Mouse (Mus musculus) stomach, postnatal 0 days (tissue): ENCODE measurements around the gene Celf5. TPM values are rescaled to one million over a fixed set of nuclear protein-coding genes. Genes with fewer than 3 reads are reported as not detected.

ENCODE experiments used
- ATAC-seq: fragments of 200-750 bp; cut with Nextera tagmentation; 2 replicates; pipeline ENCODE4 v1.8.0; 2017; ENCODE audit not compliant: low FRiP score, low TSS enrichment
- DNase-seq: peaks from one replicate; pipeline ENCODE4 v3.0.0-alpha.2; 2016; ENCODE audit warnings: low spot score
- H3K27ac ChIP-seq: fragments of 300-500 bp; sonication (generic); replicated peaks from 2 replicates; pipeline ENCODE4 v1.5.1; 2014; ENCODE audit warnings: mild to moderate bottlenecking, control low read depth
- H3K27me3 ChIP-seq: fragments of 300-500 bp; sonication (generic); 2 replicates; pipeline ENCODE4 v1.6.1; 2014; ENCODE audit warnings: low read length; ENCODE audit not compliant: control insufficient read depth, insufficient read depth
- H3K36me3 ChIP-seq: fragments of 300-500 bp; sonication (generic); 2 replicates; pipeline ENCODE4 v1.6.1; 2014; ENCODE audit warnings: low read length, mixed read lengths; ENCODE audit not compliant: control insufficient read depth, insufficient read depth
- H3K4me1 ChIP-seq: fragments of 300-500 bp; sonication (generic); replicated peaks from 2 replicates; pipeline ENCODE4 v1.6.1; 2014; ENCODE audit warnings: antibody characterized with exemption; ENCODE audit not compliant: control insufficient read depth, insufficient read depth
- H3K4me2 ChIP-seq: fragments of 300-500 bp; sonication (generic); replicated peaks from 2 replicates; pipeline ENCODE4 v1.6.1; 2014; ENCODE audit warnings: low read depth, mild to moderate bottlenecking, control low read depth, moderate library complexity
- H3K4me3 ChIP-seq: fragments of 300-500 bp; sonication (generic); 2 replicates; pipeline ENCODE4 v1.5.1; 2014; ENCODE audit warnings: low read depth, low read length, control low read depth
- H3K9ac ChIP-seq: fragments of 300-500 bp; sonication (generic); 2 replicates; pipeline ENCODE4 v1.6.1; 2014; ENCODE audit warnings: mild to moderate bottlenecking, low read length, control low read depth, mixed read lengths
- H3K9me3 ChIP-seq: fragments of 300-500 bp; sonication (generic); 2 replicates; pipeline ENCODE4 v1.6.1; 2016; ENCODE audit warnings: low read length; ENCODE audit not compliant: control insufficient read depth
- CTCF ChIP-seq: IDR thresholded peaks from 2 replicates; pipeline ENCODE4 v1.5.1; 2016; ENCODE audit warnings: antibody characterized with exemption, low read depth, mild to moderate bottlenecking, moderate library complexity
- EP300 ChIP-seq: optimal IDR thresholded peaks from 2 replicates; pipeline ENCODE3; 2016; ENCODE audit warnings: antibody characterized with exemption
- WGBS: fragments of 180-500 bp; shearing (Covaris S2); extraction: QIAGEN DNeasy Blood & Tissue Kit; methylation state at CpG from one replicate; pipeline ENCODE4 v1.1.7; 2014; 5-methylcytosine and 5-hydroxymethylcytosine counted together
- polyA plus RNA-seq: library from polyadenylated mRNA; unstranded; fragments of >200 nt; fragmentation: Nextera tagmentation; extraction: Ambion mirVana; gene quantifications from 2 replicates; pipeline ENCODE4 v1.2.1, GENCODE M21; 2015

Gene Celf5
- polyA plus RNA-seq, 1 experiment from 2014 or later = 0.62 TPM

GRCm38 (mm10) chr10:81430831-81431525, 51.5 kb downstream of the Celf5 start:
- H3K4me3 ChIP-seq = peak overlapping the region; percentile 75
- H3K36me3 ChIP-seq = no peaks in the 10 kb centered on the region
- ATAC-seq = no peak; the same call in 1 of the 2 replicates
- H3K9me3 ChIP-seq = no peaks in the 10 kb centered on the region
- H3K4me1 ChIP-seq = no peaks in the 10 kb centered on the region
- TF ChIP-seq CTCF (no peak), EP300 (no peak)
- WGBS = under 1% methylated on average over 44 of the region's 70 CpGs
- peak overlapping the region; percentile 86 for H3K4me2 ChIP-seq
- peak overlapping the region; percentile 94 for H3K27ac ChIP-seq
- peak; percentile 60 for DNase-seq
- no peaks in the 10 kb centered on the region for H3K27me3 ChIP-seq
- peak overlapping the region; percentile 81 for H3K9ac ChIP-seq

GRCm38 (mm10) chr10:81430141-81430830, 52.2 kb downstream of the Celf5 start:
- DNase-seq (peak; percentile 77), ATAC-seq (peak; percentile 18)
- Histone ChIP-seq H3K27me3 (no peaks in the 10 kb centered on the region), H3K9ac (peak overlapping the region; percentile 81), H3K27ac (peak overlapping the region; percentile 94), H3K4me1 (peaks cover 4% of the 10 kb centered on the region; the same call in 1 of the 2 replicates), H3K9me3 (no peaks in the 10 kb centered on the region), H3K4me3 (peak overlapping the region; percentile 75), H3K4me2 (peak overlapping the region; percentile 86), H3K36me3 (no peaks in the 10 kb centered on the region)
- TF ChIP-seq CTCF = no peak
- no peak for TF ChIP-seq EP300
- under 1% methylated on average over 40 of the region's 89 CpGs for WGBS

GRCm38 (mm10) chr10:81429605-81430061, 52.9 kb downstream of the Celf5 start:
- no peaks in the 10 kb centered on the region for H3K9me3 ChIP-seq
- TF ChIP-seq CTCF = peak; percentile 28; the same call in 1 of the 2 replicates
- TF ChIP-seq EP300 = no peak
- H3K36me3 ChIP-seq = no peaks in the 10 kb centered on the region
- peak overlapping the region; percentile 86 for H3K4me2 ChIP-seq
- H3K27ac ChIP-seq = peak overlapping the region; percentile 94
- ATAC-seq (peak; percentile 45), DNase-seq (peak; percentile 89)
- no peaks in the 10 kb centered on the region for H3K27me3 ChIP-seq
- 0% methylated on average over 16 of the region's 20 CpGs for WGBS
- peaks cover 4% of the 10 kb centered on the region; the same call in 1 of the 2 replicates for H3K4me1 ChIP-seq
- H3K4me3 ChIP-seq = peak overlapping the region; percentile 75
- peak overlapping the region; percentile 81 for H3K9ac ChIP-seq

- DNase-seq (peak; percentile 12), ATAC-seq (no peak)
- Histone ChIP-seq H3K36me3 (no peaks in the 10 kb centered on the region), H3K9me3 (no peaks in the 10 kb centered on the region), H3K4me1 (peaks cover 6% of the 10 kb centered on the region; the same call in 1 of the 2 replicates), H3K4me3 (peak overlapping the region; percentile 75; the same call in 1 of the 2 replicates), H3K4me2 (no peak overlapping the region), H3K27ac (peak overlapping the region; percentile 94), H3K27me3 (no peaks in the 10 kb centered on the region), H3K9ac (no peak overlapping the region)
- WGBS = 37% methylated on average over 2 of the region's 2 CpGs
- TF ChIP-seq CTCF = no peak
- TF ChIP-seq EP300 = no peak
Observed at GRCm38 (mm10) chr10:81429092-81429491, 53.4 kb downstream of the Celf5 start.

- Histone ChIP-seq H3K4me2 (no peak overlapping the region), H3K9ac (no peak overlapping the region), H3K36me3 (no peaks in the 10 kb centered on the region), H3K27me3 (no peaks in the 10 kb centered on the region), H3K27ac (no peak overlapping the region), H3K9me3 (no peaks in the 10 kb centered on the region), H3K4me3 (no peak overlapping the region), H3K4me1 (peaks cover 8% of the 10 kb centered on the region; the same call in 1 of the 2 replicates)
- WGBS = 90% methylated on average over 7 of the region's 7 CpGs
- TF ChIP-seq CTCF = no peak
- no peak for TF ChIP-seq EP300
- ATAC-seq (no peak), DNase-seq (no peak)
Observed at GRCm38 (mm10) chr10:81428507-81428870, 54.0 kb downstream of the Celf5 start.
